Mouse (Mus musculus): ENCODE measurements around the gene Angel2. TPM values are rescaled to one million over a fixed set of nuclear protein-coding genes. Genes with fewer than 3 reads are reported as not detected.

Gene Angel2
- total and polyA plus RNA-seq, 3 experiments, result 25.1 to 33.7 TPM; not detected in 1

- H3K36me3 ChIP-seq (ENCODE audit: control insufficient read depth in 1 of 2, insufficient read depth in 2 of 2, low read length in 2 of 2), result no peaks in the 10 kb centered on the region
- no peaks in the 10 kb centered on the region for H3K79me2 ChIP-seq (ENCODE audit: control insufficient read depth, insufficient read depth, low read length, poor library complexity)
- no peak overlapping the region for H3K4me3 ChIP-seq (ENCODE audit: control insufficient read depth in 1 of 2, insufficient read depth in 1 of 2, low read depth in 2 of 2, low read length in 2 of 2)
- no peaks in the 10 kb centered on the region for H3K4me1 ChIP-seq (ENCODE audit: control insufficient read depth in 1 of 2, insufficient read depth in 2 of 2, low read length in 2 of 2)
- H3K27ac ChIP-seq (ENCODE audit: control insufficient read depth, low read depth, low read length), result no peak overlapping the region
- no peaks in the 10 kb centered on the region for H3K27me3 ChIP-seq (ENCODE audit: control insufficient read depth in 1 of 2, insufficient read depth in 2 of 2, low read length in 2 of 2)
- no peak for DNase-seq (ENCODE audit: low read depth, low spot score)
- H3K9ac ChIP-seq (ENCODE audit: control insufficient read depth, low read depth, low read length, poor library complexity, severe bottlenecking), result no peak overlapping the region
- no peak for TF ChIP-seq ZC3H11A (IDR thresholded peaks at IDR 0.05; ENCODE audit: low read depth, low read length)
- no peak for TF ChIP-seq ZKSCAN1 (IDR thresholded peaks at IDR 0.05; ENCODE audit: low read depth, low read length)
- TF ChIP-seq MEF2A (IDR thresholded peaks at IDR 0.05; ENCODE audit: extremely low read depth, insufficient replicate concordance, low read depth, low read length, poor library complexity, severe bottlenecking), result no peak
- no peak for TF ChIP-seq GABPA (IDR thresholded peaks at IDR 0.05; ENCODE audit: low read depth, low read length)
- no peak for TF ChIP-seq RAD21 (IDR thresholded peaks at IDR 0.05; ENCODE audit: low read depth, low read length)
- TF ChIP-seq GATA1 (IDR thresholded peaks at IDR 0.05; ENCODE audit: low read depth, low read length), result no peak
- H3K9me3 ChIP-seq (replicated peaks; ENCODE audit: insufficient read depth, low read length), result no peaks in the 10 kb centered on the region
These were observed 40.3 kb downstream of the Angel2 start for GRCm38 (mm10) chr1:190964992-190965780.

GRCm38 (mm10) chr1:190968010-190968409, 43.1 kb downstream of the Angel2 start:
- no peak for DNase-seq (ENCODE audit: low read depth, low spot score)
- H3K79me2 ChIP-seq (ENCODE audit: control insufficient read depth, insufficient read depth, low read length, poor library complexity), result no peaks in the 10 kb centered on the region
- no peak overlapping the region for H3K4me3 ChIP-seq (ENCODE audit: control insufficient read depth in 1 of 2, insufficient read depth in 1 of 2, low read depth in 2 of 2, low read length in 2 of 2)
- no peaks in the 10 kb centered on the region for H3K9me3 ChIP-seq (replicated peaks; ENCODE audit: insufficient read depth, low read length)
- H3K4me1 ChIP-seq (ENCODE audit: control insufficient read depth in 1 of 2, insufficient read depth in 2 of 2, low read length in 2 of 2), result peaks cover 3 to 18% of the 10 kb centered on the region in 2 experiments; a peak in 3 of 4 replicates
- H3K27me3 ChIP-seq (ENCODE audit: control insufficient read depth in 1 of 2, insufficient read depth in 2 of 2, low read length in 2 of 2), result no peaks in the 10 kb centered on the region
- no peak for TF ChIP-seq JUND (IDR thresholded peaks at IDR 0.05; ENCODE audit: low read depth, low read length)
- no peak for TF ChIP-seq TBP (IDR thresholded peaks at IDR 0.05; ENCODE audit: low read depth, low read length)
- TF ChIP-seq KAT2A (conservative IDR thresholded peaks at IDR 0.05; ENCODE audit: low read depth, low read length), result no peak
- no peak for TF ChIP-seq GATA1 (IDR thresholded peaks at IDR 0.05; ENCODE audit: low read depth, low read length)
- TF ChIP-seq UBTF (IDR thresholded peaks at IDR 0.05; ENCODE audit: borderline replicate concordance, insufficient read depth, low read depth, low read length), result no peak
- no peak for TF ChIP-seq EP300 (IDR thresholded peaks at IDR 0.05; ENCODE audit: low read depth in 1 of 2, low read length in 2 of 2)
- TF ChIP-seq GABPA (IDR thresholded peaks at IDR 0.05; ENCODE audit: low read depth, low read length), result no peak
- no peak for TF ChIP-seq CHD2 (IDR thresholded peaks at IDR 0.05; ENCODE audit: low read length)
- TF ChIP-seq USF2 (IDR thresholded peaks at IDR 0.05; ENCODE audit: borderline replicate concordance in 1 of 2, insufficient read depth in 1 of 2, low read depth in 1 of 2, low read length in 2 of 2), result no peak
- no peak for TF ChIP-seq HCFC1 (IDR thresholded peaks at IDR 0.05; ENCODE audit: low read depth, low read length)
- TF ChIP-seq BHLHE40 (IDR thresholded peaks at IDR 0.05; ENCODE audit: borderline replicate concordance, low read depth, low read length), result no peak
- no peak for TF ChIP-seq ELF1 (IDR thresholded peaks at IDR 0.05; ENCODE audit: low read depth, low read length)
- no peak for TF ChIP-seq RAD21 (IDR thresholded peaks at IDR 0.05; ENCODE audit: low read depth, low read length)
- TF ChIP-seq SIN3A (IDR thresholded peaks at IDR 0.05; ENCODE audit: low read length), result no peak
- no peak for TF ChIP-seq ZC3H11A (IDR thresholded peaks at IDR 0.05; ENCODE audit: low read depth, low read length)
- TF ChIP-seq ZMIZ1 (IDR thresholded peaks at IDR 0.05; ENCODE audit: low read depth, low read length), result no peak
- no peak for TF ChIP-seq POLR2AphosphoS5 (IDR thresholded peaks at IDR 0.05; ENCODE audit: borderline replicate concordance, low read depth, low read length)
- H3K9ac ChIP-seq (ENCODE audit: control insufficient read depth, low read depth, low read length, poor library complexity, severe bottlenecking), result no peak overlapping the region
- no peak overlapping the region for H3K27ac ChIP-seq (ENCODE audit: control insufficient read depth, low read depth, low read length)
- peaks cover 0 to 6% of the 10 kb centered on the region in 2 experiments; a peak in 2 of 4 replicates for H3K36me3 ChIP-seq (ENCODE audit: control insufficient read depth in 1 of 2, insufficient read depth in 2 of 2, low read length in 2 of 2)

All from MEL (cell line).